Mouse (Mus musculus) cortical plate, adult 2 months (tissue): ENCODE measurements around the gene Cacna2d2.

Source experiments
- CTCF ChIP-seq: fragments of 200-500 bp; IDR thresholded peaks from 2 replicates; pipeline ENCODE4 v1.5.1; 2011; ENCODE audit warnings: mild to moderate bottlenecking, control low read depth, low read length; ENCODE audit not compliant: insufficient read depth; ENCODE audit errors: extremely low read depth
- POLR2A ChIP-seq: fragments of 200-500 bp; IDR thresholded peaks from 2 replicates; pipeline ENCODE4 v1.6.1; 2011; ENCODE audit warnings: mild to moderate bottlenecking, low read length, control low read depth; ENCODE audit not compliant: insufficient read depth; ENCODE audit errors: extremely low read depth

DNA sequence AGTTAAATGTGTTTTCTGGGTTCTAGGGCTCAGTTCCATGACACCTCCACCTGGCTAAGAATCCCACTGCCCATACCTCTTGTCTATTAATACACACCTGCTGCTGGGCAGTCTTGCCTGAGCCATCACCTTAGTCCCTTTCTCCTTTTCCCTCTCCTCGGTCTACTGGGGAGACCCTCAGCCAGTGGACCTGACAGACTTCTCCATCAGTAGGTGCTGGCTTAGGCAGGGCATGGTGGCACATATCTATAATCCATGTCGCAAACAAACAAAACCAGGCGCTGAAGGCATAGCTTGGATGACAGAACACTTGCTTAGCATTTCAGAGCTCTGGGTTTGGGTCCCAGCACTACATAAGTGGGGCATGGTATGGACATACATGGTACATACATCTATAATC is 139.3 kb downstream of the Cacna2d2 start:
- TF ChIP-seq CTCF (no peak), POLR2A (no peak)
